Mouse (Mus musculus) liver, adult (tissue): ENCODE data around the gene Pip4k2b.

Source experiments
- GATA4 ChIP-seq: IDR thresholded peaks from 2 replicates; pipeline ENCODE4 v1.6.1; 2014; ENCODE audit warnings: mild to moderate bottlenecking, low read length; ENCODE audit not compliant: insufficient replicate concordance

Pip4k2b gene

GRCm38 (mm10) chr11:97761638-97762037 is 17.1 kb upstream of the Pip4k2b start:
- no peak for TF ChIP-seq GATA4

GRCm38 (mm10) chr11:97758942-97759341 is 14.4 kb upstream of the Pip4k2b start:
- no peak for TF ChIP-seq GATA4

- TF ChIP-seq GATA4, result no peak
Measured at GRCm38 (mm10) chr11:97758125-97758524, 13.6 kb upstream of the Pip4k2b start.

- no peak for TF ChIP-seq GATA4
Measured at GRCm38 (mm10) chr11:97753277-97753676, 8.8 kb upstream of the Pip4k2b start.

- no peak for TF ChIP-seq GATA4
Measured at GRCm38 (mm10) chr11:97748496-97748895, 4.0 kb upstream of the Pip4k2b start.

- TF ChIP-seq GATA4, result no peak
Measured at GRCm38 (mm10) chr11:97747773-97748172, 3.3 kb upstream of the Pip4k2b start.

GRCm38 (mm10) chr11:97745331-97745721 is 822 bp upstream of the Pip4k2b start:
- no peak for TF ChIP-seq GATA4

GRCm38 (mm10) chr11:97744718-97745330 is 320 bp upstream of the Pip4k2b start:
- TF ChIP-seq GATA4, result peak; percentile 21; the same call in 1 of the 2 replicates

GRCm38 (mm10) chr11:97743423-97743822 is 1.1 kb downstream of the Pip4k2b start:
- TF ChIP-seq GATA4, result no peak

GRCm38 (mm10) chr11:97742591-97742990 is 1.9 kb downstream of the Pip4k2b start:
- no peak for TF ChIP-seq GATA4

GRCm38 (mm10) chr11:97742157-97742556 is 2.3 kb downstream of the Pip4k2b start:
- TF ChIP-seq GATA4, result no peak

- TF ChIP-seq GATA4, result no peak
Measured at GRCm38 (mm10) chr11:97740190-97740589, 4.3 kb downstream of the Pip4k2b start.

- TF ChIP-seq GATA4, result no peak
Measured at GRCm38 (mm10) chr11:97739155-97739554, 5.3 kb downstream of the Pip4k2b start.

- no peak for TF ChIP-seq GATA4
Measured at GRCm38 (mm10) chr11:97738703-97739102, 5.8 kb downstream of the Pip4k2b start.

GRCm38 (mm10) chr11:97737600-97737999 is 6.9 kb downstream of the Pip4k2b start:
- no peak for TF ChIP-seq GATA4

- no peak for TF ChIP-seq GATA4
Measured at GRCm38 (mm10) chr11:97736645-97737044, 7.9 kb downstream of the Pip4k2b start.

- TF ChIP-seq GATA4, result no peak
Measured at GRCm38 (mm10) chr11:97733689-97734088, 10.8 kb downstream of the Pip4k2b start.

- no peak for TF ChIP-seq GATA4
Measured at GRCm38 (mm10) chr11:97728730-97729129, 15.8 kb downstream of the Pip4k2b start.

GRCm38 (mm10) chr11:97728311-97728710 is 16.2 kb downstream of the Pip4k2b start:
- no peak for TF ChIP-seq GATA4
